Mouse (Mus musculus): ENCODE measurements around the gene St7.

St7 gene

DNA sequence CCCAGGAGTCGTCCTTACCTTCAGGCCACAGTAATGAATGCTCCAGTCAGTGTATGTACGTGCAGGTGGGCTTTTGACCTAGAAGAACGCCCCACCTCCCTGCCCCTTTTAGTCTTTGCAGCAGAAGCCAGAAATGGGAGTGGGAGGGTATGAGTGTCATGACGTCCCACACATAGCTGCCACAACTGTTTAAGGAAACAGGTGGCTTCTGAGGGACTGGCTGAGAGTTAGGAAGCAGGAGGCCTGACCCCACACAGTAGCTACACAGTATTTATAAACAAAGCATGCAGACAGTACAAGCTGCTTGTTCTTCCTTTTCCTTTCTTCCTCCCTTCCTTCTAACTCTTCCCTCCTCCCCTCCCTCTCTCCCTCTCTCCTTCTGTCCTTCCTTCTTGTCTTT, 135.6 kb downstream of the St7 start:
- Histone ChIP-seq H3K36me3 (ENCODE audit: insufficient read depth, low read length) (no peaks in the 10 kb centered on the region), H3K9me3 (ENCODE audit: low read length) (peaks cover 3% of the 10 kb centered on the region; the same call in 1 of the 2 replicates), H3K4me1 (replicated peaks; ENCODE audit: low read depth, low read length) (no peaks in the 10 kb centered on the region; the same call in 1 of the 2 replicates), H3K27me3 (ENCODE audit: insufficient read depth, low read length) (no peaks in the 10 kb centered on the region), H3K4me3 (replicated peaks; ENCODE audit: low read length) (no peak overlapping the region)
- TF ChIP-seq CTCF (conservative IDR thresholded peaks at IDR 0.05; ENCODE audit: low read length) (no peak), POU5F1 (IDR thresholded peaks at IDR 0.05; ENCODE audit: borderline replicate concordance, low read length) (no peak), NANOG (IDR thresholded peaks at IDR 0.05; ENCODE audit: borderline replicate concordance, low read length) (no peak)

DNA sequence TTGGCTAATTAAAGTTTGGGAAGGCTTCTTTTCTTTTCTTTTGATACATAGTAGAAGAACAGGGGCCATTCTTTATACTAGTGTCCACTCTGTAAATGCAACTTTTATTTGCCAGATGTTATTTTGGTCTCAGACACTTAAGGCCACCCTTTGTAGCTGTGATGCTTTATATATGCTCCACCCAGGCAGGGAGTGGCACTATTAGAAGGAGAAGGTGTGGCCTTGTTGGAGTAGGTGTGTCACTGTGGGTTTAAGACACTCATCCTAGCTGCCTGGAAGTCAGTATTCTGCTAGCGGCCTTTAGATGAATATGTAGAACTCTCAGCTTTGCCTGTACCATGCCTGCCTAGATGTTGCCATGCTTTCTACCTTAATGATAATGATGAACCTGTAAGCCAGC, 137.2 kb downstream of the St7 start:
- TF ChIP-seq CTCF (conservative IDR thresholded peaks at IDR 0.05; ENCODE audit: low read length) (no peak), NANOG (IDR thresholded peaks at IDR 0.05; ENCODE audit: borderline replicate concordance, low read length) (no peak), POU5F1 (IDR thresholded peaks at IDR 0.05; ENCODE audit: borderline replicate concordance, low read length) (no peak)
- H3K27me3 ChIP-seq (ENCODE audit: insufficient read depth, low read length): no peaks in the 10 kb centered on the region
- H3K4me1 ChIP-seq (replicated peaks; ENCODE audit: low read depth, low read length): no peaks in the 10 kb centered on the region; the same call in 1 of the 2 replicates
- no peak overlapping the region for H3K4me3 ChIP-seq (replicated peaks; ENCODE audit: low read length)
- peaks cover 3% of the 10 kb centered on the region; the same call in 1 of the 2 replicates for H3K9me3 ChIP-seq (ENCODE audit: low read length)
- no peaks in the 10 kb centered on the region for H3K36me3 ChIP-seq (ENCODE audit: insufficient read depth, low read length)

DNA sequence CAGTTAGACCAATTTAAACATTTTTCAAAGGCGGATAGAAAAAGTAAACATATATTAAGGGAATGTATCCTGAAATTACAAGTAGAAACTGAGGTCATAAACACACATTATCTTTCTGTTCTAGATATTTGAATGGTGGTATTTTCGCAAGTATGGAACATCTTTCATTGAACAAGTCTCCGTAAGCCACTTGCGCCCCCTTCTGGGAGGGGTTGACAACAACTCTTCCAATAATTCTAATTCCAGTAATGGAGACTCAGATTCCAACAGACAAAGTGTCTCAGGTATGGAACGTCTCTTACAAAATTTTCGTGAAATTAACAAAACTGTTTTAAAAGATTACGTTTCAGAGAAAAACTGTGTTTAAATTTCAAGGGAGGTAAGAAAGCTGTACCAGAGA, 141.8 kb downstream of the St7 start:
- Histone ChIP-seq H3K9me3 (ENCODE audit: low read length) (peaks cover 3% of the 10 kb centered on the region; the same call in 1 of the 2 replicates), H3K4me3 (replicated peaks; ENCODE audit: low read length) (no peak overlapping the region), H3K4me1 (replicated peaks; ENCODE audit: low read depth, low read length) (peaks cover 4% of the 10 kb centered on the region), H3K27me3 (ENCODE audit: insufficient read depth, low read length) (no peaks in the 10 kb centered on the region), H3K36me3 (ENCODE audit: insufficient read depth, low read length) (no peaks in the 10 kb centered on the region)
- peak; percentile 70 for TF ChIP-seq CTCF (conservative IDR thresholded peaks at IDR 0.05; ENCODE audit: low read length)
- no peak for TF ChIP-seq POU5F1 (IDR thresholded peaks at IDR 0.05; ENCODE audit: borderline replicate concordance, low read length)
- no peak for TF ChIP-seq NANOG (IDR thresholded peaks at IDR 0.05; ENCODE audit: borderline replicate concordance, low read length)

DNA sequence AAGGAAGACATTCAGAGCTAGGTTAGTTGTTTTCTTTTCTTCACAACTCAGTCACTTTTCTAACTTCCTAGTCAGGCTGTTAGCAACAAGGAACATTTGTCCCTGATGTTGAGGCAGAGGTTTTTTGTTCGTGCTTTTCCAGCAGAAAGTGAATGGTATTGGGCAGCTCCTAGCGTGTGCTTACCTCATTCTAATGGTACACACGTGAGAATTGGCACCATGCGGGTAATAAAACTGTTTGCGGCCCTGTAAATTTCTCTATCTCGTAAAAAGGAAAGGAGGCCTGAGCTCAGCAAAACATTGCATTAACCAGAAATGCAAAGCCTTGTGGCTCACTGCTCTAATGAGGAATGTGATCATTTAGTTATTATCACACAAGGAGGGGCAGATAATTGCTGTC, 143.0 kb downstream of the St7 start:
- Histone ChIP-seq H3K4me1 (replicated peaks; ENCODE audit: low read depth, low read length) (peaks cover 4% of the 10 kb centered on the region; the same call in 1 of the 2 replicates), H3K4me3 (replicated peaks; ENCODE audit: low read length) (no peak overlapping the region), H3K27me3 (ENCODE audit: insufficient read depth, low read length) (no peaks in the 10 kb centered on the region), H3K9me3 (ENCODE audit: low read length) (no peaks in the 10 kb centered on the region), H3K36me3 (ENCODE audit: insufficient read depth, low read length) (no peaks in the 10 kb centered on the region)
- TF ChIP-seq POU5F1 (IDR thresholded peaks at IDR 0.05; ENCODE audit: borderline replicate concordance, low read length) (no peak), NANOG (IDR thresholded peaks at IDR 0.05; ENCODE audit: borderline replicate concordance, low read length) (no peak), CTCF (conservative IDR thresholded peaks at IDR 0.05; ENCODE audit: low read length) (no peak)

DNA sequence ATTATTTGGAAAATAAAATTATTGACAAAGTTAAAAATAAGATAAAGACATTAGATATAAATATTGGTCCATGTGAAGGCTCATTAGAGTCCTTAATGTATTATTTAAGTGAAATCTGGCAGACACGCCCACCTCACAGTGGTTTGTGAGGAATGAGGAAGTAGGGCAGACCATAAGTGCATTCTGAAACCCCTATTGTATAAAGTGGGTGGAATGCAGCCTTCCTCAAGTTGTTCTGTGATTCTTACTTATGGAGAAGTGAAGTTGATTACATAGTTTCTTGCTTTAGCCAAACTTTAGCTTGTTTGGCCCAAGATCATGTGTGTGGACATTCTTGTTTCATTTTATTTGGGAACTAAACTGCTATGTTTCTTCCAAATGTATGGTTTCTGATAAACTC, 144.9 kb downstream of the St7 start:
- Histone ChIP-seq H3K36me3 (ENCODE audit: insufficient read depth, low read length) (no peaks in the 10 kb centered on the region), H3K4me1 (replicated peaks; ENCODE audit: low read depth, low read length) (peaks cover 4% of the 10 kb centered on the region; the same call in 1 of the 2 replicates), H3K9me3 (ENCODE audit: low read length) (no peaks in the 10 kb centered on the region), H3K4me3 (replicated peaks; ENCODE audit: low read length) (no peak overlapping the region), H3K27me3 (ENCODE audit: insufficient read depth, low read length) (no peaks in the 10 kb centered on the region)
- no peak for TF ChIP-seq NANOG (IDR thresholded peaks at IDR 0.05; ENCODE audit: borderline replicate concordance, low read length)
- TF ChIP-seq CTCF (conservative IDR thresholded peaks at IDR 0.05; ENCODE audit: low read length): no peak
- no peak for TF ChIP-seq POU5F1 (IDR thresholded peaks at IDR 0.05; ENCODE audit: borderline replicate concordance, low read length)

DNA sequence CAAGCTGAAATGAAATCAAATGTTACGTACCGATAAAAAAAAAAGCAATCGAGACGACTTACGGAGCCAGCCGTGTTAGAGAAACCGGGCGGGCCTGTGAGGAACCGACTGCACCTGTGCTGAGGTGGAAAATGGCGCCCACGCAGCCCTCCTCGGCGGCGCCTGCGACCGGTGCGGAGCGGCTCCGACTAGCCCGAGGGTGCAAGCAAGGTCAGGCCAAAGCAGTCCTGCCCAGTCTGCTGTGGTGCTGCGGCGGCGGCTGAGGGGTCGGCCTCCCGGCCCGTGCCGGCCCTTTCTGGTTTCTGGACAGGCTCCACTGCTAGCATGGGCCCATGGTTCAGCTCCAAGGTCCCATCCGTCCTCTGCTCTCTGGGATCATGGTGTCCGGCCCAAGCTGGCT, 147.7 kb downstream of the St7 start:
- Histone ChIP-seq H3K36me3 (ENCODE audit: insufficient read depth, low read length) (no peaks in the 10 kb centered on the region), H3K4me3 (replicated peaks; ENCODE audit: low read length) (peak overlapping the region; percentile 65), H3K9me3 (ENCODE audit: low read length) (no peaks in the 10 kb centered on the region), H3K4me1 (replicated peaks; ENCODE audit: low read depth, low read length) (peaks cover 4% of the 10 kb centered on the region; the same call in 1 of the 2 replicates), H3K27me3 (ENCODE audit: insufficient read depth, low read length) (no peaks in the 10 kb centered on the region)
- TF ChIP-seq CTCF (conservative IDR thresholded peaks at IDR 0.05; ENCODE audit: low read length) (no peak), POU5F1 (IDR thresholded peaks at IDR 0.05; ENCODE audit: borderline replicate concordance, low read length) (no peak), NANOG (IDR thresholded peaks at IDR 0.05; ENCODE audit: borderline replicate concordance, low read length) (no peak)

DNA sequence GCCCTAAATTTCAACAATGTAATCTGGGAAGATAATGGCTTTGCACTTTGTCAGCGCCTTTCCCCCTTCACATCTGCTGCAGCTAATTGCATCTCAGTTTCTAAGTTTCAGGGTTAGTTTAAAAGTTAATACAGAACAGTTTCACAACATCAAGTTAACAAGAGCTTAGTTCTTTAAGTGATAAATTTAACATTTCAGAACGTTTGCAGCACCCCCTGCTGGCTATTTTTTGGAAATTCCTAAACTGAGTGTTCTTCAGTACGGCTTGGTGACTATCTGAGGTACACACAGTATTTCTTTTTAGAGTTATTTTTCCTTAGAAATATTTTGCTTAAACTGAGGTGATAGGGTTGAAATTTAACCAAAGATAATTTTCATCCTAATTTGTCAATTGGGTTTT, 150.0 kb downstream of the St7 start:
- H3K27me3 ChIP-seq (ENCODE audit: insufficient read depth, low read length): no peaks in the 10 kb centered on the region
- peak; percentile 15; the same call in 1 of the 2 replicates for TF ChIP-seq CTCF (conservative IDR thresholded peaks at IDR 0.05; ENCODE audit: low read length)
- TF ChIP-seq POU5F1 (IDR thresholded peaks at IDR 0.05; ENCODE audit: borderline replicate concordance, low read length): no peak

DNA sequence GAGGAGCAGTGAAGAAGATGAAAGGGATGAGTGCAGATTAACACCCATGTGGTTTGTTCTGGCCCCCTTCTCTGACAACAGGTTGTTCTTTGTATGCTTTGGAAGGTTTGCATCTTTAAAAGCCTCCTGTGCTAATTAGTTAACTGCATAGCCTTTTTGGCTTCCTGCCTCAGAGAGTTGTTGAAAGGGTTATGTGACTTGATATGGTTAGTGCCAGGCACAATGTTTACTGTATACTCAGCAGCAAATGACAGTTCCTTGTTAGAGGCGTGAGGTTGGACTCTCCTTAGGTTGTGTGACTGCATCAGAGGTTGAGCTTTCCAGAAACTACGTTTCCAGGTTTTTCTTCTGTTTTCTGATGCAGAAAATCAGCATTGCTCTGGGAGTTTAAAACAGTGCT, 158.6 kb downstream of the St7 start:
- Histone ChIP-seq H3K27me3 (ENCODE audit: insufficient read depth, low read length) (no peaks in the 10 kb centered on the region), H3K4me3 (replicated peaks; ENCODE audit: low read length) (no peak overlapping the region), H3K4me1 (replicated peaks; ENCODE audit: low read depth, low read length) (no peaks in the 10 kb centered on the region), H3K9me3 (ENCODE audit: low read length) (no peaks in the 10 kb centered on the region), H3K36me3 (ENCODE audit: insufficient read depth, low read length) (no peaks in the 10 kb centered on the region)
- TF ChIP-seq NANOG (IDR thresholded peaks at IDR 0.05; ENCODE audit: borderline replicate concordance, low read length): no peak
- no peak for TF ChIP-seq POU5F1 (IDR thresholded peaks at IDR 0.05; ENCODE audit: borderline replicate concordance, low read length)
- no peak for TF ChIP-seq CTCF (conservative IDR thresholded peaks at IDR 0.05; ENCODE audit: low read length)

More for the DNA sequence above, 150.0 kb downstream of the St7 start:
- Histone ChIP-seq H3K4me1 (replicated peaks; ENCODE audit: low read depth, low read length) (peaks cover 1% of the 10 kb centered on the region; the same call in 1 of the 2 replicates), H3K36me3 (ENCODE audit: insufficient read depth, low read length) (no peaks in the 10 kb centered on the region), H3K4me3 (replicated peaks; ENCODE audit: low read length) (no peak overlapping the region), H3K9me3 (ENCODE audit: low read length) (no peaks in the 10 kb centered on the region)

Data from E14TG2a.4 (cell line).